Mouse (Mus musculus) heart, postnatal 0 days (tissue): Measurements from ENCODE around the gene Kcna6.

Experiments used
- CTCF ChIP-seq: IDR thresholded peaks from 2 replicates; pipeline ENCODE4 v1.5.1; 2016; ENCODE audit warnings: antibody characterized with exemption, control low read depth, low read depth
- EP300 ChIP-seq: IDR thresholded peaks from 2 replicates; pipeline ENCODE4 v1.6.1; 2016; ENCODE audit warnings: antibody characterized with exemption, low read depth

- TF ChIP-seq EP300 (no peak), CTCF (no peak)
Measured at GRCm38 (mm10) chr6:126685135-126685534, 55.3 kb downstream of the Kcna6 start.
